Mouse (Mus musculus): ENCODE measurements around the gene Ncoa7. TPM values are rescaled to one million over a fixed set of nuclear protein-coding genes. Genes with fewer than 3 reads are reported as not detected.
A peak's percentile ranks its signal among the peaks of the same experiment; 100 is the strongest.

The Ncoa7 gene
- polyA plus RNA-seq, 1 experiment from 2014 or later, result 10.1 TPM

DNA sequence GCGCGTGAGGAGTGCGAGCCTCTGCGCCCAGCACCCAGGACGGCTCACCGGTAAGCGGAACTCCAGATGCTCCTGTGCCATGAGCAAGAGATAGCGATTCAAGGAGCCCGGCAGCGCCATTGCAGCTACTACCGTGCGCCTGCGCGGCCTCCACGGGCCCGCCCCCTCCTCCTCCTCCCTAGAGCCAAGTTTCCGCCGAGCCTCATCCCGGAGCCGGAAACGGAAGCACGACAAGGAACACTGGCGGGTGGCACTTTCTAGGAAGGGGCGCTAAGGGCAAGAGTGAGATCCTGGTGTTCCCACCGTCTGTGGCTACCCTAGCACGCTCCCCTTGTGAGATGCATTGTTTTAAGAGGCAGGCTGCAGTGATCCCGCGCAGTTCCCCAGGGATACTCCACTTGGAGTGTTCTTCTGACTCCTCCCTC lies 202.6 kb downstream of the Ncoa7 start, which contains the start of gene Trmt11:
Trmt11 (minus strand) TSS at position 208 of the 425 bp plus-strand sequence.
- H3K36me3 ChIP-seq, result peaks cover 14% of the 10 kb centered on the region
- peak within 1 kb of the TSS; percentile 71 for H3K4me2 ChIP-seq
- no peaks in the 10 kb centered on the region for H3K9me3 ChIP-seq
- WGBS, result under 1% methylated on average over 28 of the region's 28 CpGs
- H3K27ac ChIP-seq, result peak within 1 kb of the TSS; percentile 85
- H3K27me3 ChIP-seq, result no peaks in the 10 kb centered on the region
- H3K9ac ChIP-seq, result peak within 1 kb of the TSS; percentile 82
- ATAC-seq (ENCODE audit: borderline replicate concordance, extremely low read depth, low FRiP score, low TSS enrichment), result peak; percentile 96; the same call in 1 of the 2 replicates
- peaks cover 13% of the 10 kb centered on the region for H3K4me1 ChIP-seq
- peak within 1 kb of the TSS; percentile 79 for H3K4me3 ChIP-seq

DNA sequence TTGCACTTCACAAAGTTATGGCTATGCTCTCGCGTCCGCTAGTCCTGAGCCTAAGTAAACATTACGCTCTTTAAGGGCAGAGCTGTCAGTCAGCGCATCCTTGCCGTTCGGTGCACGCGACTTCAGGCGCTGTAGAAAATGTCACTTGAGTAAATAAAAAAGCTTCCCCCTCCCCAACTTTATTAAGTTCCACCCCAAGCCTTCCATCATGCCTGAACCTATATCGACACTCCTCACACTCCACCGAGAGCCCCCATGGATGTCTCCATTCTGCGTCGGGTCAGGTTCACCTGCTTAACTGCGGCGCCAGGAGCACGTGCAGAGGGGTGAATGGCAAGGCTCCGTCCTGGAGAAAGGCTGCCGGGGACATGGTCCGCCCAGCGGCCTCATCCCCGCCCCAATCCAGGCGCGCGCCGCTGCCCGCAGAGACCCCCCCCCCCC lies 203.0 kb downstream of the Ncoa7 start:
- under 1% methylated on average over 27 of the region's 27 CpGs for whole genome bisulfite sequencing

DNA sequence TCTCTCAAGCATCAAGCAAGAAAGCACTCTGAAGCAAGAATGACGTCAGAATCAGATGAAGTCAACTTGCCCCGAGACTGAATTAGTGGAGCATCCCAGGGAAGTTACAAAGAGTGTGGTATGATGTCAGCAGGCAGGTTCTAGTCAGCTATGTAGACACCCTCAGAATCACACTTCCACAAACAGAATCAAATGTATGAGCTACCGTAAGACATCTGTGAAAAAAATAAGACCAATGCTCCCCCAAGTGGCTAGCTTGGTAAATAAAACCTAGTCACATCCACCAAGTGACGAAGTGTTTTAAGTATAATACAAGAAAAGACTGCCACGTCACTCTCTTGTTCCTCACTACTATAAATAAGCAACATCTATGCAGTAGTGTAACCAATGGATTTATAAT lies 216.1 kb downstream of the Ncoa7 start:
- no peak for ATAC-seq (ENCODE audit: borderline replicate concordance, extremely low read depth, low FRiP score, low TSS enrichment)
- H3K27me3 ChIP-seq, result no peaks in the 10 kb centered on the region
- H3K27ac ChIP-seq, result no peak overlapping the region
- no peak overlapping the region for H3K9ac ChIP-seq
- H3K36me3 ChIP-seq, result peaks cover 42% of the 10 kb centered on the region
- H3K9me3 ChIP-seq, result no peaks in the 10 kb centered on the region
- no peaks in the 10 kb centered on the region for H3K4me1 ChIP-seq
- 58% methylated on average over 5 of the region's 5 CpGs for WGBS
- H3K4me2 ChIP-seq, result no peak overlapping the region
- no peak overlapping the region for H3K4me3 ChIP-seq

More for the DNA sequence above, 203.0 kb downstream of the Ncoa7 start:
- Histone ChIP-seq H3K36me3 (peaks cover 18% of the 10 kb centered on the region), H3K4me3 (peak overlapping the region; percentile 79), H3K9me3 (no peaks in the 10 kb centered on the region), H3K27me3 (no peaks in the 10 kb centered on the region), H3K9ac (peak overlapping the region; percentile 82), H3K27ac (peak overlapping the region; percentile 85), H3K4me1 (peaks cover 13% of the 10 kb centered on the region), H3K4me2 (peak overlapping the region; percentile 71)
- ATAC-seq (ENCODE audit: borderline replicate concordance, extremely low read depth, low FRiP score, low TSS enrichment), result peak; percentile 72

DNA sequence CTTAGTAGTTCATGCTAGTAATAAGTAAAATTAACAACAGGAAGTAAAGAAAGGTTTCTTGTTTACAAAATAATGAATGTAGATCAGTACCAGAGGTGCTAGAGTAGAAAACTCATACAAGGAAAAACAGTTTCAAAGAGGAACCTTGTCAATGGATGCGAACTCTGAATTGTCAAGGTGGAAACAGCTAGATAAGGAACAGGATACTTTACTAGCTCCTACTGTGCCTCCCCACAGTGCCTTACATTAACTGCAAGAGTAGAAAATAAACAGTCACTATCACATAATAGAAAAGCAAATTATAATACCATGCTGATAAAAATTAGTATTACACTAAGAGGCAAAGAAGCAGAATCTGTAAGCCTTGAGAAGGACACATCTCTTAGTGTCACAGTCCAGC lies 217.4 kb downstream of the Ncoa7 start:
- H3K4me3 ChIP-seq, result no peak overlapping the region
- H3K36me3 ChIP-seq, result peaks cover 42% of the 10 kb centered on the region
- H3K27ac ChIP-seq, result no peak overlapping the region
- H3K27me3 ChIP-seq, result no peaks in the 10 kb centered on the region
- H3K4me1 ChIP-seq, result no peaks in the 10 kb centered on the region
- H3K9me3 ChIP-seq, result no peaks in the 10 kb centered on the region
- no peak overlapping the region for H3K4me2 ChIP-seq
- no peak overlapping the region for H3K9ac ChIP-seq
- no peak for ATAC-seq (ENCODE audit: borderline replicate concordance, extremely low read depth, low FRiP score, low TSS enrichment)
- 93% methylated on average over 1 of the region's 1 CpGs for WGBS

Other genes with a start within 250 kb of the Ncoa7 start
- gene Trmt11, start 202.6 kb downstream of the Ncoa7 start, polyA plus RNA-seq (2015; fragmentation: Nextera tagmentation; extraction: Ambion mirVana), result 27.0 and 27.1 TPM in 2 replicates
- 23.9 and 25.6 TPM in 2 replicates for gene Hint3, start 173.7 kb downstream of the Ncoa7 start, polyA plus RNA-seq (2015; fragmentation: Nextera tagmentation; extraction: Ambion mirVana)
- 3.5 and 3.8 TPM in 2 replicates for gene Hey2, start 39.5 kb upstream of the Ncoa7 start, polyA plus RNA-seq (2015; fragmentation: Nextera tagmentation; extraction: Ambion mirVana)

All from lung, embryonic 15.5 days (tissue).